Mouse (Mus musculus) heart, postnatal 36 days (tissue): ENCODE measurements around the gene Per2. TPM values are rescaled to one million over a fixed set of nuclear protein-coding genes. Genes with fewer than 3 reads are reported as not detected.
"Not testable (repeated sequence)": the region's sequence is repeated elsewhere in the genome, so short reads cannot be mapped to it uniquely, and the experiment has no call there.

Experiments
- DNase-seq, 2 experiments: peaks; one replicate each; pipeline ENCODE4 v3.0.0; 2021 to 2022
- intact Hi-C: fragments of 180-260 bp; cut with DNase I; formaldehyde crosslinking; loops from one replicate; pipeline ENCODE4 v1.15.1; 2025
- total RNA-seq, 2 experiments: library from RNA; stranded (reverse); gene quantifications; 2 replicates each; pipeline ENCODE4 v1.2.3; 2021

The Per2 gene
- total RNA-seq, result 10 to 100 TPM in 1 of 2 experiments, 1 to 10 TPM in 1; 7.9 to 13.5 TPM

GRCm38 (mm10) chr1:91459059-91459809 is at the start of gene Per2:
TSS of gene Per2 (minus strand) at chr1:91459324.
- peak; percentile 98 to 99 for DNase-seq
- intact Hi-C loops, result loop anchor here (1.0 kb wide), 1 partner anchor 31 kb away; no protein-coding TSS in a partner anchor

- DNase-seq, result no peak
- intact Hi-C loops, result no loop called here
These were observed 45.5 kb upstream of the Per2 start for GRCm38 (mm10) chr1:91504615-91505014.

- no peak for DNase-seq
- intact Hi-C loops, result no loop called here
These were observed 39.5 kb upstream of the Per2 start for GRCm38 (mm10) chr1:91498579-91498978.

GRCm38 (mm10) chr1:91495321-91495720 is 36.2 kb upstream of the Per2 start:
- no peak for DNase-seq
- intact Hi-C loops, result loop anchor here (2.0 kb wide), 1 partner anchor 45 kb away; the partner anchor contains the start of gene Asb1

GRCm38 (mm10) chr1:91494457-91495140 is 35.5 kb upstream of the Per2 start, which contains the start of gene Traf3ip1:
TSS of gene Traf3ip1 (plus strand) at chr1:91494647.
- intact Hi-C loops, result loop anchor here (2.0 kb wide), 1 partner anchor 46 kb away; the partner anchor contains the start of gene Asb1
- DNase-seq, result peak; percentile 90 to 92

- intact Hi-C loops, result loop anchor here (2.0 kb wide), 1 partner anchor 47 kb away; the partner anchor contains the start of gene Asb1
- DNase-seq, result peak in 1 of 2 experiments; percentile 8
These were observed 34.8 kb upstream of the Per2 start for GRCm38 (mm10) chr1:91493938-91494337.

- intact Hi-C loops, result no loop called here
- no peak for DNase-seq
These were observed 33.6 kb upstream of the Per2 start for GRCm38 (mm10) chr1:91492740-91493139.

- no peak for DNase-seq
- intact Hi-C loops, result no loop called here
These were observed 31.2 kb upstream of the Per2 start for GRCm38 (mm10) chr1:91490322-91490721.

- DNase-seq, result no peak
- intact Hi-C loops, result loop anchor here (2.0 to 10.0 kb wide), 2 partner anchors 25 to 561 kb away; no protein-coding TSS in a partner anchor
These were observed 27.0 kb upstream of the Per2 start for GRCm38 (mm10) chr1:91486165-91486564.

- intact Hi-C loops, result loop anchor here (10.0 kb wide), 1 partner anchor 561 kb away; no protein-coding TSS in a partner anchor
These were observed 26.3 kb upstream of the Per2 start for GRCm38 (mm10) chr1:91485422-91485821.

GRCm38 (mm10) chr1:91484011-91484346 is 24.9 kb upstream of the Per2 start:
- intact Hi-C loops, result loop anchor here (5.0 to 10.0 kb wide), 2 partner anchors 117 to 559 kb away; partner anchors contain the start of gene Erfe

More at GRCm38 (mm10) chr1:91485422-91485821, 26.3 kb upstream of the Per2 start:
- no peak for DNase-seq

GRCm38 (mm10) chr1:91483304-91484010 is 24.3 kb upstream of the Per2 start:
- intact Hi-C loops, result loop anchor here (1.0 to 10.0 kb wide), 4 partner anchors 55 to 559 kb away; partner anchors contain the start of gene Erfe
- peak; percentile 86 to 94 for DNase-seq

More at GRCm38 (mm10) chr1:91484011-91484346, 24.9 kb upstream of the Per2 start:
- DNase-seq, result no peak

GRCm38 (mm10) chr1:91482616-91483211 is 23.6 kb upstream of the Per2 start:
- intact Hi-C loops, result loop anchor here (1.0 to 10.0 kb wide), 4 partner anchors 54 to 558 kb away; partner anchors contain the start of gene Erfe
- DNase-seq, result no peak

- intact Hi-C loops, result no loop called here
- DNase-seq, result no peak
These were observed 19.8 kb upstream of the Per2 start for GRCm38 (mm10) chr1:91478958-91479357.

GRCm38 (mm10) chr1:91478145-91478544 is 19.0 kb upstream of the Per2 start:
- intact Hi-C loops, DNase-seq: not testable (repeated sequence)

GRCm38 (mm10) chr1:91469888-91470419 is 10.8 kb upstream of the Per2 start:
- intact Hi-C loops, result no loop called here
- no peak for DNase-seq

GRCm38 (mm10) chr1:91466186-91466585 is 7.1 kb upstream of the Per2 start:
- DNase-seq, result no peak
- intact Hi-C loops, result no loop called here

- intact Hi-C loops, result no loop called here
These were observed 6.1 kb upstream of the Per2 start for GRCm38 (mm10) chr1:91465244-91465643.

GRCm38 (mm10) chr1:91464436-91464835 is 5.3 kb upstream of the Per2 start:
- intact Hi-C loops, result no loop called here
- DNase-seq, result no peak

More at GRCm38 (mm10) chr1:91465244-91465643, 6.1 kb upstream of the Per2 start:
- no peak for DNase-seq
